ENCODE assay signal across 16 mouse cellular contexts in the genomic region with DNA sequence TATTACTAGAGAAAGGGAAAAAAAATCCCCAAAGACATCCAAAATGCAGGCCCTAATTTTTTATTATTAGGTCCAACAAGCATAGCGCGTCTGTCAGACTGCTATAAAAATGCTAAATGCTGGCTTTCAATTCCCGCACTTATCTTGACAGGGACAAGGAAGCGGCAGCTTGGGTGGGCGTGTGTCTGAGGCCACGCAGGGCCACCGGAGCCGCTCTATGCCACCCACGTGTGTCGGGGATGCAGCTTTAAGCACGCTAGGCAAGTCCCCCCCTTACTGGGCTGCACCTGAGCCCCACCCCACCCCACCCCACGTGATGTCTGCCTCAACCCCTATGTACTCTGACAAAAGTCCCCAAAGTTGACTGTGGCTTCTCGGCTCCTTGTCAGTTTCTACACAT. TPM values are rescaled to one million over a fixed set of nuclear protein-coding genes. Genes with fewer than 3 reads are reported as not detected.
A peak's percentile ranks its signal among the peaks of the same experiment; 100 is the strongest.
DNase-seq lines count a peak whose midpoint lies in the region; ATAC-seq and TF ChIP-seq lines count a peak whose summit lies in the region.
"Had no signal": no experiment of that assay in that cellular context is flagged by ENCODE, and none has a peak within 500 bp of the region (broad histone marks: within the 10 kb centered on the region; RNA-seq: fewer than 3 reads in every experiment).

No protein-coding gene starts in this region.

- H3K36me3 ChIP-seq in heart, embryonic 13.5 days: no peaks in the 10 kb centered on the region
- H3K36me3 ChIP-seq in liver, embryonic 11.5 days (ENCODE audit: control insufficient read depth, insufficient read depth, low read length): no peaks in the 10 kb centered on the region
- H3K36me3 ChIP-seq in liver, embryonic 12.5 days: no peaks in the 10 kb centered on the region
- no peaks in the 10 kb centered on the region for H3K36me3 ChIP-seq in intestine, embryonic 15.5 days
- H3K36me3 ChIP-seq: embryonic facial prominence, embryonic 13.5 days; liver, embryonic 15.5 days; midbrain, embryonic 13.5 days had no signal

- H3K27me3 ChIP-seq in heart, embryonic 13.5 days (replicated peaks): no peaks in the 10 kb centered on the region; the same call in 1 of the 2 replicates
- H3K27me3 ChIP-seq in liver, embryonic 11.5 days (replicated peaks; ENCODE audit: control insufficient read depth, insufficient read depth, low read length): 0 out of 2 replicates have a peak, but pooled peaks cover 2% of the 10 kb centered on the region
- H3K27me3 ChIP-seq in liver, embryonic 12.5 days (replicated peaks): peaks cover 22% of the 10 kb centered on the region; the same call in 1 of the 2 replicates
- no peaks in the 10 kb centered on the region for H3K27me3 ChIP-seq in intestine, embryonic 15.5 days (replicated peaks)
- H3K27me3 ChIP-seq: embryonic facial prominence, embryonic 13.5 days; midbrain, embryonic 13.5 days had no signal

- peak overlapping the region; percentile 25; the same call in 1 of the 2 replicates for H3K4me2 ChIP-seq in heart, embryonic 13.5 days
- H3K4me2 ChIP-seq in liver, embryonic 11.5 days: peak overlapping the region; percentile 6; the same call in 1 of the 2 replicates
- H3K4me2 ChIP-seq in liver, embryonic 12.5 days: no peak overlapping the region; the same call in 1 of the 2 replicates
- H3K4me2 ChIP-seq in intestine, embryonic 15.5 days (replicated peaks): 0 out of 2 replicates have a peak overlapping the region, but pooled peaks have one; percentile 19
- H3K4me2 ChIP-seq: embryonic facial prominence, embryonic 13.5 days; liver, embryonic 15.5 days; midbrain, embryonic 13.5 days had no signal

- ATAC-seq in heart, embryonic 13.5 days (ENCODE audit: extremely low read depth, insufficient number of reproducible peaks, low FRiP score, low TSS enrichment): no peak
- ATAC-seq in liver, embryonic 11.5 days (replicated peaks; ENCODE audit: low FRiP score): no peak
- no peak for ATAC-seq in liver, embryonic 12.5 days
- ATAC-seq in intestine, embryonic 15.5 days: peak; percentile 51
- ATAC-seq: midbrain, embryonic 13.5 days had no signal

- DNase-seq in heart, adult 11 months: no peak
- DNase-seq in liver, embryonic 11.5 days (ENCODE audit: low spot score): no peak
- peak; percentile 42 for DNase-seq in brain, embryonic 14.5 days (ENCODE audit: low read depth)
- no peak for DNase-seq in cerebellum, postnatal 25 days
- DNase-seq: adrenal gland, postnatal 10 days; cerebellum, adult 9-11 months; heart, postnatal 36 days; layer of hippocampus, postnatal 36 days; right cerebral cortex, postnatal 4 days; thymus, adult 2 months had no signal

- peaks cover 12% of the 10 kb centered on the region for H3K4me1 ChIP-seq in heart, embryonic 13.5 days
- H3K4me1 ChIP-seq in liver, embryonic 11.5 days (replicated peaks; ENCODE audit: control insufficient read depth, insufficient read depth, low read length): no peaks in the 10 kb centered on the region
- no peaks in the 10 kb centered on the region for H3K4me1 ChIP-seq in liver, embryonic 12.5 days
- H3K4me1 ChIP-seq in intestine, embryonic 15.5 days (replicated peaks): peaks cover 8% of the 10 kb centered on the region; the same call in 1 of the 2 replicates
- H3K4me1 ChIP-seq: liver, embryonic 15.5 days had no signal

- H3K4me3 ChIP-seq in heart, embryonic 13.5 days: no peak overlapping the region
- H3K4me3 ChIP-seq in liver, embryonic 11.5 days (ENCODE audit: low read depth, low read length): no peak overlapping the region
- no peak overlapping the region for H3K4me3 ChIP-seq in liver, embryonic 12.5 days
- no peak overlapping the region for H3K4me3 ChIP-seq in intestine, embryonic 15.5 days (replicated peaks)
- H3K4me3 ChIP-seq: embryonic facial prominence, embryonic 13.5 days; liver, embryonic 15.5 days; midbrain, embryonic 13.5 days had no signal

- no peak for TF ChIP-seq CTCF in brain, embryonic 14.5 days (IDR thresholded peaks at IDR 0.05; ENCODE audit: borderline replicate concordance, extremely low read depth, insufficient read depth, insufficient read length)

- WGBS in heart, embryonic 13.5 days: 19% methylated on average over 13 of the region's 13 CpGs
- 34% methylated on average over 13 of the region's 13 CpGs for WGBS in liver, embryonic 11.5 days
- WGBS in liver, embryonic 12.5 days (ENCODE audit: insufficient replicate concordance): 25% methylated on average over 13 of the region's 13 CpGs
- WGBS in intestine, embryonic 15.5 days: 16% methylated on average over 13 of the region's 13 CpGs

- no peaks in the 10 kb centered on the region for H3K9me3 ChIP-seq in heart, embryonic 13.5 days
- H3K9me3 ChIP-seq in liver, embryonic 11.5 days (ENCODE audit: control insufficient read depth, low read length): no peaks in the 10 kb centered on the region
- no peaks in the 10 kb centered on the region for H3K9me3 ChIP-seq in liver, embryonic 12.5 days (replicated peaks)
- no peaks in the 10 kb centered on the region for H3K9me3 ChIP-seq in intestine, embryonic 15.5 days
- H3K9me3 ChIP-seq: embryonic facial prominence, embryonic 13.5 days; liver, embryonic 15.5 days; midbrain, embryonic 13.5 days had no signal

- TF ChIP-seq POLR2A in brain, embryonic 14.5 days (IDR thresholded peaks at IDR 0.05; ENCODE audit: borderline replicate concordance, extremely low read depth, insufficient read depth, insufficient read length, poor library complexity, severe bottlenecking): no peak

- peak overlapping the region; percentile 61; the same call in 1 of the 2 replicates for H3K9ac ChIP-seq in heart, embryonic 13.5 days
- no peak overlapping the region for H3K9ac ChIP-seq in liver, embryonic 11.5 days (ENCODE audit: low read depth, low read length)
- no peak overlapping the region for H3K9ac ChIP-seq in liver, embryonic 12.5 days
- H3K9ac ChIP-seq in intestine, embryonic 15.5 days: no peak overlapping the region
- H3K9ac ChIP-seq: embryonic facial prominence, embryonic 13.5 days; liver, embryonic 15.5 days; midbrain, embryonic 13.5 days had no signal

- 0 out of 2 replicates have a peak overlapping the region, but pooled peaks have one; percentile 21 for H3K27ac ChIP-seq in heart, embryonic 13.5 days (replicated peaks)
- no peak overlapping the region for H3K27ac ChIP-seq in liver, embryonic 11.5 days (ENCODE audit: low read depth, low read length)
- no peak overlapping the region for H3K27ac ChIP-seq in liver, embryonic 12.5 days
- H3K27ac ChIP-seq in intestine, embryonic 15.5 days: no peak overlapping the region
- H3K27ac ChIP-seq: embryonic facial prominence, embryonic 13.5 days; liver, embryonic 15.5 days; midbrain, embryonic 13.5 days had no signal

RNA-seq across cellular contexts. Expression of gene Bahcc1, which starts 33.9 kb away (rescaled TPM):
- 4.4 and 5.2 TPM in 2 replicates for polyA plus RNA-seq in heart, embryonic 13.5 days (2015; fragmentation: Nextera tagmentation; extraction: Ambion mirVana)
- 6.7 and 8.8 TPM in 2 replicates for polyA plus RNA-seq in liver, embryonic 11.5 days (2014; fragmentation: Nextera tagmentation; extraction: Ambion mirVana)
- polyA plus RNA-seq in liver, embryonic 12.5 days (2016; fragmentation: Nextera tagmentation; extraction: Ambion mirVana): 3.0 and 3.5 TPM in 2 replicates
- 29.0 and 47.0 TPM in 2 replicates for polyA plus RNA-seq in brain, embryonic 14.5 days (2012; rRNA removed)
- 5.8 and 7.1 TPM in 2 replicates for polyA plus RNA-seq in intestine, embryonic 15.5 days (2015; fragmentation: Nextera tagmentation; extraction: Ambion mirVana)

RNA-seq across cellular contexts. Expression of gene Slc38a10, which starts 47.7 kb away (rescaled TPM):
- polyA plus RNA-seq in heart, embryonic 13.5 days (2015; fragmentation: Nextera tagmentation; extraction: Ambion mirVana): 83.7 and 88.0 TPM in 2 replicates
- 59.4 and 64.5 TPM in 2 replicates for polyA plus RNA-seq in liver, embryonic 11.5 days (2014; fragmentation: Nextera tagmentation; extraction: Ambion mirVana)
- polyA plus RNA-seq in liver, embryonic 12.5 days (2016; fragmentation: Nextera tagmentation; extraction: Ambion mirVana): 54.9 and 55.2 TPM in 2 replicates
- 122 and 134 TPM in 2 replicates for polyA plus RNA-seq in brain, embryonic 14.5 days (2012; rRNA removed)
- 81.8 and 88.2 TPM in 2 replicates for polyA plus RNA-seq in intestine, embryonic 15.5 days (2015; fragmentation: Nextera tagmentation; extraction: Ambion mirVana)
